Mouse (Mus musculus) B cell, adult 2 months (primary cell): ENCODE data around the gene Rap2b.
A peak's percentile ranks its signal among the peaks of the same experiment; 100 is the strongest.

Experiments used
- DNase-seq, 2 experiments: peaks; one replicate each; pipeline ENCODE4 v3.0.0; 2022

The Rap2b gene

DNA sequence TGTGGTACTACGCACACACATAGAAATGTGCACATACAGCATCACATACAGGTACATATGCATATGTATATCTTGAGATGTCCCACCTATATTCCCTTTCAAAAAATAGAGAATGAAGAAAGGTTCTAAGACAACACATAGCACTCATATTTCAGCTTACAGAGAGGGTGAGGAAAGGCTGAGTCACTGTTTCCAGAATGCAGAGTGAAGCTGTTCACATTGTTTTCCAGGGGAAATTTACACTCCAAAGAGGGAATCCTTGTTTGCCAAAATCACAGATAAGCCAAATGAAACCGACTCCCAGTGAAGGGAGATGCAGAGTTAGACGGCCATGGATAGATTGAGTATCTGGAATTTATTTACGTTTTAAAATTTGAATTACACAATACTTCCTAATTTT is 30.1 kb downstream of the Rap2b start:
- DNase-seq, result no peak

DNA sequence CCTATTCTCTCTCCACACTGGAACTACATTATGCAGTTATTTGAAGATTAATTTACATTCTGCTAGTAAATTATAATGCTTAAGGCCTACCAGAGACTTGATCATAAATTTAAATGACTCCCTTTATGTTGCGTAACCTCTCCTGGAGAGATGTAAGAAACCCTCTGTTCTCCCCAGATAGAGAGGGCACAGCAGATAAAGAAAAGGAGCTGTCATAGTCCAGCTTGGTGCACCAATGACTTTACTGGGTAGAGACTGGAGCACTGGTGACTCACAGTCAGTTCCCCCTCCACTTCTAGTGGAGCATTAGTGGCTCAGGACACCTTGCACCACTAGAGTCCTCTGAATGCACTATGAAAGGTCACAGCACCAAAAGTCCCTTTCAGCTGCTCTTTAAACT is 31.4 kb downstream of the Rap2b start:
- no peak for DNase-seq

DNA sequence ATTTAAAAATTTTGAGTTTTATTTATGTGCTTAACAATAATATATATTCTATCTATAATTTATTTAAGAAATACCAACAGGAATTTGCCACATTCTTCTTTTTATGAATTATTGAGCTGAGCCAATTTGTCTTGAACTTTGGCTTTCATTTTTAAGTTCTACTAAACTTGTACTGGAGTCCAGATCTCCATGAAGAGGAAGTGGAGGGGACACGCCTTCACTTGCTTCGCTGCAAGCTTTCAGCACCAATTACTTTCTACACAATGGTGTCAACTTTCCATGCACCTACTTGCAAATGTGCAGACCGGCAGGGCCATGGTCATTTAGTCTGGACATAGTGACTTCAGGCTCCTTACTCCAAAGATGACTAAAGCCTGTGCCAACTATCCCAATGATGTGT is 32.1 kb downstream of the Rap2b start:
- no peak for DNase-seq

DNA sequence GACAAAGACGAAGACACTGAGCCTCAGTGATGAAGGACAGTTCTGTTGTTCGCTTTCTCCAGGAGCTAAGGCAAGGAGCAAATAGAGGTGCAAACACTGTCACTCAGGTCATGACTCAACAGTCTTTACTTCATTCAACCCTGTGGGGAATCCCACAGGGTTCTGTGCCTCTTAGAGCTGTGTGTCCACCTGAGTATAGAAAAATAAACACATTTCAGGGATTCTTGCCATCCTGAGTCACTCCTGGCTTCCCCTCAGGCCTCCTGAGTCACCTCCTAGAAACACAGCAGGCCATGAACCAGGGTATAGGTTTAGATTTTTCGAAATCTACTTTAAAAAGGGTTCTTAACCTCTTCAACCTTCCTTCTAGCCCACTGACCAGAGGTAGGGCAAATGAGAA is 33.9 kb downstream of the Rap2b start:
- no peak for DNase-seq

- DNase-seq, result no peak
Measured at GRCm38 (mm10) chr3:61396728-61397127, 35.3 kb downstream of the Rap2b start.

- no peak for DNase-seq
Measured at GRCm38 (mm10) chr3:61400823-61401387, 39.5 kb downstream of the Rap2b start.

DNA sequence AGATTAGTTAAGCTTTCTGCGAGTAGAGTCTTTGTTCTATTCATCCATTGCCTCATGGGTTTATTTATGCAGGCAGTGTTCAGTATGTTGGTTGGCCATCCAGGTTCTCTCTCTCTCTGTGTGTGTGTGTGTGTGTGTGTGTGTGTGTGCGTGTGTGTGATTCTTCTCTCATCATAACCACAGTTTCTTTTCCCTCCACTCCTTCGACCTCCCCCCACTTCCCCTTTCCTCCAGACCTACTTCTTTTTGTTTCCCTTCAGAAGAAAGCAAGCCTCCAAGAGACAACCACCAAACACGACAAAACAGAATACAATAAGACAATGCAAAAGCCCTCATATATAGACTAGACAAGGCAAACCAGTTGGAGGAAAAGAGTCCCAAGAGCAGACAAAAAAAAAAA is 45.5 kb downstream of the Rap2b start:
- DNase-seq, result peak; percentile 16 to 37

GRCm38 (mm10) chr3:61409683-61410082 is 48.2 kb downstream of the Rap2b start:
- peak; percentile 31 to 37 for DNase-seq

DNA sequence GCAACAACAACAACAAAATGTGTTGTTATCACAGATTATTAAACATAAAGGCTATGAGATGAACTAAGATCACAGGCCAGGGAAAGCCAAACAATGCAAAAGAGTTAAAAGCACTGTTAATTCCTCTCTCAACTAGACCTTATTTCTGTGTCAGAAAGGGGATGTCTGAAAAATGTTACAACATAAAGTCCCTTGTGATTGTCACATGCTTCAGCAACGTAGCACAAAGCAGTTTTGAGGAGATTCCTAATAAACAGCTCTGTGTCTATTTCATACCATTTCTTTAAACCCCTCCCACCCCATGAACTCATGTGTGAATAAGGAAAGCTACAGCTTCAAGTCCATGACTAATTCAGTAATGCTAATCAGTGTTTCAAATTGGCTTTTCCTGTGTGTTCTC is 54.4 kb downstream of the Rap2b start:
- no peak for DNase-seq
